Mouse (Mus musculus) layer of hippocampus, adult 2 months (tissue): ENCODE results near the gene Prkab1. TPM values are rescaled to one million over a fixed set of nuclear protein-coding genes. Genes with fewer than 3 reads are reported as not detected.

ENCODE experiments used
- DNase-seq, 2 experiments: peaks; one replicate each; pipeline ENCODE4 v3.0.0; 2022; ENCODE audit warnings: low spot score in 2 of 2
- H3K27ac ChIP-seq: fragments of 200-600 bp; 2 replicates; pipeline ENCODE4 v1.8.1; 2022
- H3K4me3 ChIP-seq: fragments of 200-600 bp; 2 replicates; pipeline ENCODE4 v1.8.1; 2022; ENCODE audit warnings: mild to moderate bottlenecking
- CTCF ChIP-seq: fragments of 200-600 bp; conservative IDR thresholded peaks from 2 replicates; pipeline ENCODE4 v1.8.1; 2022; ENCODE audit warnings: antibody characterized with exemption, mild to moderate bottlenecking, moderate library complexity
- long read RNA-seq, 2 experiments: library from polyadenylated mRNA; stranded (forward); transcript quantifications; one replicate each; pipeline ENCODE4 v2.0.0; 2021; ENCODE audit warnings: borderline mapping rate in 2 of 2
- total RNA-seq, 2 experiments: library from RNA; stranded (reverse); gene quantifications; 2 replicates each; pipeline ENCODE4 v1.2.3; 2021

The Prkab1 gene
- 10 to 100 TPM; 19.4 to 19.7 TPM for total RNA-seq
- long read RNA-seq, experiment 1, transcript Prkab1-202 (8 exons, 2,026 nt): major isoform, 14 of 20 reads
- long read RNA-seq, experiment 1, partial matches to known transcripts: 0 of 20 reads
- long read RNA-seq, experiment 1, other reads (novel, unspliced or antisense): 1 of 20 reads
- long read RNA-seq, experiment 2, transcript Prkab1-202 (8 exons, 2,026 nt): major isoform, 14 of 18 reads
- long read RNA-seq, experiment 2, partial matches to known transcripts: 0 of 18 reads
- long read RNA-seq, experiment 2, other reads (novel, unspliced or antisense): 0 of 18 reads

DNA sequence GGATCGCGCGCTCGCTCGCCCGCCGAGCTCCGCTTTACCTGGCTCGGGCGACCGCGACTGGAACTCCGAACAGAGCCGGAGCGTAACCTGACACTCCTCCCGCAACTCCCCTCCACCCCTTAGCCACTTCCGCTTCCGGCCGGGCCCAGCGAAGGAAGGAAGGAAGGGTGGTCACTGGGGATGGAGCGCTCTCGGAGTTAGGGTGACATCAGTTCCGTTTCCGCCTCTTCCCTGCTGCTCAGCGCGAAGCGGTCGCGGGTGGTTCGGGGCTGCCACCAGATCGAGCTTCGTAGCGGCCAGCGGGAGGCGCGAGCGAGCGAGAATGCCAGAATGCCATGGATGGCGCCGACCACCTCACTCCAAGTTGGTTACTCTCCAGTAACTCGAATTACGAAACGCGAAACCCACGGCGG, at the start of gene Prkab1:
Gene Prkab1, minus strand, starts transcription at position 182 of the 413 bp plus-strand sequence.
- H3K27ac ChIP-seq: peak within 1 kb of the TSS; percentile 90
- peak; percentile 91 to 93 for DNase-seq
- peak within 1 kb of the TSS; percentile 61 for H3K4me3 ChIP-seq
- peak; percentile 76 for TF ChIP-seq CTCF

DNA sequence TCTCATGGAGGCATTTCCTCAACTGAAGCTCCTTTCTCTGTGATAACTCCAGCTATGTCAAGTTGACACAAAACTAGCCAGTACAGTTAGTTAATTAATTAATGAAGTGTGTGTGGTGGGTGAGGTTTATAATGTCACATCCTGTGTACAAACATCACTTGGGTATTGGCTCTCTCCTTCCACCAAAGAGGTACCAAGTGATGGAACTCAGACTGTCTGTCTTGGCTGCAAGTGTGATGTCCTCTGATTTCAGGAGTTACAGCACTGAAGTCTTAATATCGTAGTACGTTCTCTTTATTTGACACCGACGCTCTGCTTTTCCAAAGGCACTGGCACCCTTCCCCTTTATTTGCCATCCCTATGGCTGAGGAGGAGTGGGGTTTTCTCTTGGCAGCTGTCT, 45.3 kb upstream of the Prkab1 start:
- DNase-seq: no peak
- Histone ChIP-seq H3K27ac (no peak overlapping the region), H3K4me3 (no peak overlapping the region)
- TF ChIP-seq CTCF: no peak

DNA sequence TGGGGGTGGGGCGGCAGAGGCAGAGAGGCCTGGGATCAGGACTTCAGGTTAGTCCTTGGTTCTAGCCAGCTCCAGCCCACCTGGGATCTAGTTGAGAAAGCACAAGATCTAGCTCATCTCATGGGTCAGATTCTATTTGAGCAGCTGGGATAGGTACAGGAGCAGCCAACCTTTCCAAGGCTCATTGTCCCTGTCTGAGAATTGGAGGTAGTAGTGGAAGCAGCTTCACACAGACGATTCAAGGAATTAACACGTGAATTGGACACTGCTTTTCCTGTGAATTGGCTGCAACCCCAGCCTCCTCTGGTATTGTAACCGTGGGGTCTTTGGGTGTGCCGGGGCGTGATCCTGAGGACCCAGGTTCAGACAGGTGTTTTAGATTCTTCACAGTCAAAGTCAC, 28.5 kb upstream of the Prkab1 start:
- Histone ChIP-seq H3K27ac (no peak overlapping the region), H3K4me3 (no peak overlapping the region)
- DNase-seq: no peak
- no peak for TF ChIP-seq CTCF

DNA sequence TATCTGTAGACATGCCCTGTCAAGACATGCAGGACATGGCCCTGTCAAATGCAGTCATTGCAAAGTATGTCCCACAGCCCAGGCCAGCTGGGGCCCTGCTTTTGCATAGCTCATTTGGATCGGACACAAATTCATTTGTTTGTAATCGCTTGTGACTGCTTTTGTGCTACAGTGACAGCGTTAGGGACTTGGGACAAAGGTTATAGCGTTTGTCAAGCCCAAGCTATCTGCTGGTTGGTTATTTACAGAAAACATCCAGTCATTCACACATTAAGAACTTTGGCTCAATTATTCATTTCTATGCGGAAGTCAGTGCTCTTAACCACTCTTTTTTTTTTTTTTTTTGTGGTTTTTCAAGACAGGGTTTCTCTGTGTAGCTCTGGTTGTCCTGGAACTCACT, 27.9 kb upstream of the Prkab1 start:
- no peak for DNase-seq
- TF ChIP-seq CTCF: no peak
- Histone ChIP-seq H3K4me3 (no peak overlapping the region), H3K27ac (no peak overlapping the region)

DNA sequence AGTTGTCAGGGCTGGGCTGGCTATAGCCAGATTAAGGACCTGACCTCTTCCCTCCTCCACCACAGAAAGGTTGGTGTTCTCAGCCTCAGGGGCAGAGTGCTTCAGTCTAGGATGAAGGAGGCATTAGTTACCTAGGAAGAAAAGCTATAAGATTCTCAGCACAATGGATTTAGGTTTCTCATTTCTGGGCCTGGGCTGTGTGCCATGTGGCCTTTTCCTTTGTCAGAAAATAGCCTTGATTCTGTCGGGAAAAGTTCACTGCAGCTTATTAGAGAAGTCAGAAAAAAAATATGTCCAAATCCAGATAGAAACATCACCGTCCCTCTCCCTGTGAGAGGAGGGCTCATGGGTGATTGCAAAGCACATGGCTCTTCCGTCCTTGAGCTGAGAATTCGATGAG, 25.5 kb upstream of the Prkab1 start:
- H3K27ac ChIP-seq: no peak overlapping the region
- no peak overlapping the region for H3K4me3 ChIP-seq
- no peak for TF ChIP-seq CTCF
- no peak for DNase-seq

DNA sequence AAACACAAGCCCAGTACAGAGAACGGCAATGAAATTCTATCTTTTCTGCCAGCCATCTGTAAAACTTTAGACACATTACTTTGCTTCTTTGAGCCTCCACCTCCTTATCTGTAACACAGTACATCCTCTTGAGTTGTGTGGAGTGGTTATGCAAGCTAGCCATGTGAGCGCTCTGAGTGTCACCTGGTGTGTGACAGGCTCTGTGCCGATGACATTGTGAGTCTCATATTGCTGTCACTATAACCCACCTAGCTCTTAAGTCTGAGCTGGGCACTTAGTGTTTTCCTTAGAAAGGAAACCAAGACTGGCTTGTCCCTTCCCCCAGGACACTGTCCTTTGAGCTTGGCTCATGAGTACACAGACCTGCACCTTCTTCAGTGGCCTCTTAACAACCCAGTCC, 24.0 kb upstream of the Prkab1 start:
- TF ChIP-seq CTCF: no peak
- no peak overlapping the region for H3K27ac ChIP-seq
- DNase-seq: no peak

DNA sequence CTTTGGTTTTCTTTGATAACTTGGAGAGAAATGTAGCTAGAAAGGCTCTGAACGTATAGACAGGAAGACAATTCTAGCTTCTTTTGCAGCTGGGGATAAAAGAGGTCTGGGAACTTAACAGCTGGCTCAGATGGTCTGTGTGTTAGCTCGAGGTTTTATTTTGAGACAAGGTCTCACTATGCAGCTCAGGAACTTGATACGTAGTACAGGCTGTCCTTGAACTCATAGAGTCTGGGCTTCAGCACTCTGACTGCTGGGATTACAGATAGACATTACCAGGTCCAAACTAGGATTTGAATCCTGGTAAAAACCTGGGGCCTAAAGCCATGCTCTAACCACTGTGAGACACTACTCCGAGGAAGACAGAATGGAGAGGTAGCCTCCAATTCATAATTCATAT, 21.9 kb upstream of the Prkab1 start:
- no peak overlapping the region for H3K27ac ChIP-seq
- no peak for TF ChIP-seq CTCF
- no peak overlapping the region for H3K4me3 ChIP-seq
- no peak for DNase-seq

More for the DNA sequence above, 24.0 kb upstream of the Prkab1 start:
- no peak overlapping the region for H3K4me3 ChIP-seq

DNA sequence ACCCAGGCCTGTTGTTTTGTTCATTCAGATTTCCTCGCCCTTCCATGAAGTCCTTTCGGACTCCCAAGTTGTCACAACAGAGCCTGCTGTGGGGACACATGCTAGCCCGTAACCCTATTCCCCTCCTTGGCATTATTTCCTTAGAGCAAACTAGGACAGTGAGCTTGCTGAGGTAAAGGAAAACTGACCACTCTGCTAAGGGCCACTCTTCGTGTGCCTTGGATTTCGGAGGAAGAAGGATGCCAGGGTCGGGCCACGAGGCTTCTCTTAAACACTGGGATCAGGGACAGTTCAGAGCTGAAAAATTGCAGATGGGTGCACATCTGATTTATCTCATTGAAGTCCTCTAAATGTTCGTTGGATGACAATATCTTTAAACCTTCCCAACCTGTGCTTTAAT, 21.3 kb upstream of the Prkab1 start:
- no peak for TF ChIP-seq CTCF
- no peak overlapping the region for H3K4me3 ChIP-seq
- no peak for DNase-seq
- H3K27ac ChIP-seq: no peak overlapping the region

DNA sequence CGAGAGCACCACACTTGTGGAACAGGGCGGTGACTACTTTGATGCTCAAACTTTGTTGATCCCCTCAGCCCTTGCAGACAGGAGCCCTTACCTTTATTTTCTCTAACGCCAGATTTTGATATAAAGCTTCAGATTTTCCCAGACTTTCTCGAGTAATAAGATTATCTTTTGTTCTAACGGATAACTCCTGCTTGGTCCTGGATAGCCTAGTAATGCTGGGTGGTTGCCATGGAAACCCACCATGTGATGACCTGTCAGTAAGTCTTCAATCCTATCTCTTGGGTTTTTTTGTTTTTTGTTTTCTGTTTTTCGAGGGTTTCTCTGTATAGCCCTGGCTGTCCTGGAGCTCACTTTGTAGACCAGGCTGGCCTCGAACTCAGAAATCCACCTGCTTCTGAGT, 17.9 kb upstream of the Prkab1 start:
- DNase-seq: no peak
- H3K4me3 ChIP-seq: no peak overlapping the region
- TF ChIP-seq CTCF: no peak
- H3K27ac ChIP-seq: no peak overlapping the region

DNA sequence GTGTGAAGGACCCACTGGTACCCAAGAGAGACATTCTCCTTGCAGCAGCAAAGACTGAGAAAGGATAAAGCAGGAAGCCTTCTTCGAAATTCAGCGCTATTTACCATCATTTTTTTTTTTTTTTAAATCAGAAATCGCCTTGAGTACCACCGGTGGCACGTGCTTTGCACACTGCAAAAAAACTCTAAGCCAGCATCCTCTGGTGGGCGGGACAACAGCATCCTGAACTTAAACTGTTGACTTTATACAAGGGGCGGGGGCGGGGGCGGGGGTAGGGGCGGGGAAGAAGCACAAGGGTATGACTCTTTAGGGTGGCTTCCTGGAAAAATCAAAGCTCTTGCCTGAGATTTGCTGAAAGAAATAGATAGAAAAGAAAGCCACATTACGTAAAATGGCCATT, 15.4 kb upstream of the Prkab1 start:
- Histone ChIP-seq H3K4me3 (no peak overlapping the region), H3K27ac (no peak overlapping the region)
- no peak for DNase-seq
- no peak for TF ChIP-seq CTCF

DNA sequence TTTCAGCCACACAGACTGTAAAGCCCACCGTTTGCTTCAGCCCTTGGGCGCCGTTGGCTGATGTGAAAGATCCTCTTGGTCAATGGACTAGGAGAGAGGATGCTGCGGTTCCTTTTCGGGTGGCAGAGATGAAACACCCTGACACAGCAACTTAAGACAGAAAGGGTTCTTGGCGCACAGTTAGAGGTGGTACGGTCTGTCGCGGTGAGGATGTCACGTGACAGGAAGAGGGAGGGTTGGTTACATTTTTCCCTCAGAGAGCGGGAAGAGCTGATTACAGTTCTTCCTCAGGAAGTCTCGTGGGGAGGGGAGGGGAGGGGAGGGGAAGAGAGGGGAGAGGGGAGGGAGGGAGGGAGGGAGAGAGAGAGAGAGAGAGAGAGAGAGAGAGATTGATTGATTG, 13.4 kb upstream of the Prkab1 start:
- no peak for DNase-seq
- Histone ChIP-seq H3K4me3 (no peak overlapping the region), H3K27ac (no peak overlapping the region)
- no peak for TF ChIP-seq CTCF

DNA sequence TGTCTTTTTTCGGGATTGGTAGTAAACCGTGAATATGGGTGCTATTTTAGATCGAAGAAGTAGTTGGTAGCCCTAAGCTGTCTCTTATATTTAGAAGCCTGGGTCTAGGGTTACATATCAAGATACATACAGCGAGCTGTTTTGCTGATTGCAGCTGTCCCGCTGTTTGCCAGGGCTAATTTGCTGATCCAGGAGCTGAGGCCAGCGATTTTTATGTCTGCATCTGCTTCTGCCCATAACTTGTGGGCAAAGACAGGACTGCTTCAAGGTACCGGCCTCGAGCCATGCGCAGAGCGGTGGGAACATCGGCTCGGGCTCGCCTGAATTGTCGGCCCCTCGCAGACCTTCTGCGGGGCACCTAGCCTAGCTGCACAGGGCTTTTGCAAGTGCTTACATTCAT, 12.2 kb upstream of the Prkab1 start:
- Histone ChIP-seq H3K4me3 (no peak overlapping the region), H3K27ac (no peak overlapping the region)

DNA sequence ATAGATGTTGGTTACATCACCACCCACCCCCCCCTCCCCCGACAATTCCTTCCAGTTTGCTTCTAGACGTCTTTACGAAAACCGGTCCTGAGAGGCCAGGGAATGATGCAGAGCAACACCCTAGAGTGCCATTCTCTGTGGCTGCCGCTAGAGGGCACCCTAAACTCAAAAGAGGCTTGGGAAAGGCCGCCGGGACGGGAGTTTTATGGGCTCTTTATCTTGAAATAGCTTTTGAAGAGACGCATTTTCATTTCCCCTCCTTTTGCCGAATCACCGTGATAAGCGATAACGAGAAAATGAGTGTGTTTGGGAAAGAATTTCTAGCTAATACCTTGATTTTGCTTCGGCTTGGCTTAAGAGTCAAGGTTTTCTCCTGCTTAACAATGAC, 6.9 kb upstream of the Prkab1 start:
- Histone ChIP-seq H3K4me3 (no peak overlapping the region), H3K27ac (no peak overlapping the region)
- peak; percentile 82 for TF ChIP-seq CTCF
- DNase-seq: peak; percentile 63 to 81

More for the DNA sequence above, 12.2 kb upstream of the Prkab1 start:
- no peak for DNase-seq
- no peak for TF ChIP-seq CTCF

DNA sequence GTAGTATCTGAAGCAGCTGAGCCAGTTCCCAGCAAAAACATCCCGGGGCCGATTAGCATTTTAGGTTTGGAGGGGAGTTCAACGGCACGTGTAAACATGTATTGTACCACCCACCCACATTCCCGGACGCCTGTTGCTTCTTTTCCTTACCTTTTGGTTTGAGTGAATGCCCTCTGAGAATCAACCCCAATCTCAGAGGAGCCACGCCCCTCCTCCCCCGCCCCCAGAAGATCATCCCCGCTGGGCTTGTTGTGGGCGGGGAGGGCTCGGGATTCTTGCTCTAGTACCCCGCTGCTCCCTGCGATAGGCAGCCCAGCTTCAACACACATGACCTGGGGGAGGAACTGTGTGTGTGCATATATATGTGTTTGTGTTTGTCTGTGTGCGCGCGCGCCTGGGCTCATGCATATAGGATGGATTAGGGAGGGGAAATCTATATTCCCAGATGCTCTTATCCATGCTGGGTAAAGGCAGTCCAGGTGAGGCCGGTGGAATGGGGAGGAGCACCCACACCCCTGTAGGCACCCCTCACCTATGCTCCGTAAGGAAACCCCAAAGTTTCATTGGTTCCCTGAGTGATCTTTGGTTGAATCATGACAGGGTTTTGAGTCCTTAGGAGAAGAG, 6.4 kb upstream of the Prkab1 start:
- DNase-seq: no peak
- H3K27ac ChIP-seq: no peak overlapping the region
- H3K4me3 ChIP-seq: no peak overlapping the region
- TF ChIP-seq CTCF: no peak

DNA sequence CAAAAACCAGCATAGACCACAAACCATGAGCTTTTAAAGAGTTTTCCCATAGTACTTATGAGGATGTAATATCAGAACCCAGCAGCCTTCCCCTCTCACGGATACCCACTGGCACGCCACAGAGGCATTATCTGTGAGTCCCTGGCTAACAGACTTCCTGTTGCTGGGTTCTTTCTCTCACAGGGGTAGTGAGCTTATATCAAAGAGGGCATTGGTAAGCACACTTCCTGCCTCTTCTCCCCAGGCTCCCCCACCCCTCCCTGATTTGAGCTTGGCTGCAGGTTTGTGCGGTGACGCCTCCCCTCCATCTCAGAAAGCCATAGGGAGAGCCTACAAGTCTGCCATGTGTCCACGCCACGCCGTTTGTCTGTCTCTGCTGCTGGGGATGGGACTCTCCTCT, 4.8 kb upstream of the Prkab1 start:
- Histone ChIP-seq H3K27ac (no peak overlapping the region), H3K4me3 (no peak overlapping the region)
- TF ChIP-seq CTCF: no peak
- DNase-seq: no peak
